Mouse (Mus musculus) MEL (cell line): ENCODE results near the gene Adra2c. TPM values are rescaled to one million over a fixed set of nuclear protein-coding genes. Genes with fewer than 3 reads are reported as not detected.

Experiments used
- DNase-seq: peaks from one replicate; pipeline ENCODE4 v3.0.0; 2011; ENCODE audit warnings: low read depth, low spot score
- H3K27ac ChIP-seq: 2 replicates; pipeline ENCODE4 v1.5.1; 2012; ENCODE audit warnings: low read depth, mild to moderate bottlenecking, control low read depth, low read length, moderate library complexity; ENCODE audit not compliant: control insufficient read depth
- H3K27me3 ChIP-seq, 2 experiments: fragments of 150-350 bp in 1 of 2; sonication (generic) in 1 of 2; 2 replicates each; pipeline ENCODE4 v1.6.1; 2012; ENCODE audit warnings: low read length in 2 of 2, mild to moderate bottlenecking in 2 of 2, improper control_type of control experiment in 1 of 2, moderate library complexity in 1 of 2; ENCODE audit not compliant: insufficient read depth in 2 of 2, control insufficient read depth in 1 of 2
- H3K36me3 ChIP-seq, 2 experiments: 2 replicates each; pipeline ENCODE4 v1.6.1; 2012 to 2014; ENCODE audit warnings: low read length in 2 of 2, improper control_type of control experiment in 1 of 2, inconsistent platforms in 1 of 2, mild to moderate bottlenecking in 1 of 2; ENCODE audit not compliant: insufficient read depth in 2 of 2, control insufficient read depth in 1 of 2
- H3K4me1 ChIP-seq, 2 experiments: fragments of 150-350 bp in 1 of 2; sonication (generic) in 1 of 2; 2 replicates each; pipeline ENCODE4 v1.6.1; 2012; ENCODE audit warnings: low read length in 2 of 2, improper control_type of control experiment in 1 of 2, mild to moderate bottlenecking in 1 of 2; ENCODE audit not compliant: insufficient read depth in 2 of 2, control insufficient read depth in 1 of 2
- H3K4me3 ChIP-seq, 2 experiments: fragments of 150-350 bp in 1 of 2; sonication (generic) in 1 of 2; 2 replicates each; pipeline ENCODE4 v1.5.1; 2012; ENCODE audit warnings: low read depth in 2 of 2, low read length in 2 of 2, mild to moderate bottlenecking in 2 of 2, moderate library complexity in 2 of 2, control low read depth in 1 of 2, improper control_type of control experiment in 1 of 2; ENCODE audit not compliant: control insufficient read depth in 1 of 2, insufficient read depth in 1 of 2
- H3K79me2 ChIP-seq: 2 replicates; pipeline ENCODE4 v1.6.1; 2012; ENCODE audit warnings: mild to moderate bottlenecking, low read length, moderate library complexity; ENCODE audit not compliant: control insufficient read depth, poor library complexity, insufficient read depth
- H3K9ac ChIP-seq: 2 replicates; pipeline ENCODE4 v1.6.1; 2012; ENCODE audit warnings: low read depth, mild to moderate bottlenecking, control low read depth, low read length, moderate library complexity; ENCODE audit not compliant: control insufficient read depth, poor library complexity, severe bottlenecking
- H3K9me3 ChIP-seq: fragments of 150-350 bp; sonication (generic); replicated peaks from 2 replicates; pipeline ENCODE4 v1.6.1; 2012; ENCODE audit warnings: mild to moderate bottlenecking, low read length, improper control_type of control experiment, moderate library complexity; ENCODE audit not compliant: insufficient read depth
- CHD1 ChIP-seq: IDR thresholded peaks from 2 replicates; pipeline ENCODE4 v1.6.1; 2012; ENCODE audit warnings: low read depth, mild to moderate bottlenecking, inconsistent platforms, low read length, improper control_type of control experiment
- CHD2 ChIP-seq: IDR thresholded peaks from 2 replicates; pipeline ENCODE4 v1.6.1; 2011; ENCODE audit warnings: low read length, improper control_type of control experiment
- CTCF ChIP-seq, 3 experiments: IDR thresholded peaks in 2 of 3; conservative IDR thresholded peaks in 1 of 3; 2 replicates each; pipeline ENCODE4 v1.5.1; 2011 to 2012; ENCODE audit warnings: low read length in 3 of 3, low read depth in 2 of 3, mild to moderate bottlenecking in 2 of 3, improper control_type of control experiment in 1 of 3, inconsistent platforms in 1 of 3, mixed read lengths in 1 of 3, moderate library complexity in 1 of 3; ENCODE audit not compliant: control insufficient read depth in 1 of 3, insufficient read depth in 1 of 3, poor library complexity in 1 of 3, severe bottlenecking in 1 of 3
- EP300 ChIP-seq, 2 experiments: IDR thresholded peaks; 2 replicates each; pipeline ENCODE4 v1.6.1; 2011; ENCODE audit warnings: improper control_type of control experiment in 2 of 2, low read length in 2 of 2, low read depth in 1 of 2, mild to moderate bottlenecking in 1 of 2
- MAFK ChIP-seq: IDR thresholded peaks from 2 replicates; pipeline ENCODE4 v1.6.1; 2011; ENCODE audit warnings: low read depth, mild to moderate bottlenecking, low read length, improper control_type of control experiment, borderline replicate concordance
- RCOR1 ChIP-seq: IDR thresholded peaks from 2 replicates; pipeline ENCODE4 v1.6.1; 2012; ENCODE audit warnings: low read depth, mild to moderate bottlenecking, inconsistent platforms, low read length, improper control_type of control experiment
- SIN3A ChIP-seq: IDR thresholded peaks from 2 replicates; pipeline ENCODE4 v1.6.1; 2012; ENCODE audit warnings: low read length, improper control_type of control experiment, inconsistent platforms
- SMC3 ChIP-seq: IDR thresholded peaks from 2 replicates; pipeline ENCODE4 v1.6.1; 2011; ENCODE audit warnings: low read depth, low read length, improper control_type of control experiment
- TBP ChIP-seq: IDR thresholded peaks from 2 replicates; pipeline ENCODE4 v1.8.0; 2011; ENCODE audit warnings: low read depth, low read length, improper control_type of control experiment
- TCF12 ChIP-seq: IDR thresholded peaks from 2 replicates; pipeline ENCODE4 v1.6.1; 2014; ENCODE audit warnings: low read depth, mild to moderate bottlenecking, inconsistent platforms, low read length, improper control_type of control experiment, moderate library complexity
- ZC3H11A ChIP-seq: IDR thresholded peaks from 2 replicates; pipeline ENCODE4 v1.6.1; 2012; ENCODE audit warnings: low read depth, mild to moderate bottlenecking, inconsistent platforms, low read length, improper control_type of control experiment
- ZKSCAN1 ChIP-seq: IDR thresholded peaks from 2 replicates; pipeline ENCODE4 v1.6.1; 2012; ENCODE audit warnings: low read depth, mild to moderate bottlenecking, inconsistent platforms, low read length, improper control_type of control experiment, moderate library complexity
- polyA plus RNA-seq, 2 experiments: library from polyadenylated mRNA; stranded (reverse) in 1 of 2; unstranded in 1 of 2; fragments of >175 nt in 1 of 2; fragments of >200 nt in 1 of 2; gene quantifications; 2 replicates each; pipeline versions ENCODE4 v1.2.1 to v1.2.4; 2012; ENCODE audit warnings: low replicate concordance in 2 of 2, low read depth in 1 of 2; ENCODE audit not compliant: insufficient read length in 2 of 2, insufficient read depth in 1 of 2, missing spikeins in 1 of 2
- total RNA-seq: library from RNA; depleted of rRNA; stranded (reverse); fragments of 300-350 nt; gene quantifications from 2 replicates; pipeline ENCODE4 v1.2.3, GENCODE M21; 2012; rRNA removed

The Adra2c gene
- total and polyA plus RNA-seq, 3 experiments = not detected

DNA sequence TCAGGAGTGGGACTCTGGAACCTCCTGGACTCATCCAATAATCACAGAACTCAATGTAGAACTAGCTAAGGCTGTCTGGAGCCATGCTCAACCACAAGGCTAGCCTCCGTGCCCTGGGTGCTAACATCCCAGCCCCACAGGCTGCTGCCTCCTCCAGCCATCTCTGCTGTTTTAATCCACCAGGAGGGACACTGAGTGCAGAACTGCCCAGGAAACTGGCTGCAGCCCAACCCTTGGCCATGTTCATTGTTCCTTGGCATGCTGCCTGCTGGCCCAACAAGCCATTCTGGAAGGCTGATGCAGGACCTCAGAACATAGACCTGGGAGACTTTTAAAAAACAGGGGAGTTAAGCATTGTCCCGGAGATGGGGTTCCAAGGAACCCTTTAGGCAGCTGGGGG, 42.5 kb downstream of the Adra2c start:
- no peaks in the 10 kb centered on the region for H3K4me1 ChIP-seq
- H3K27ac ChIP-seq = no peak overlapping the region
- no peaks in the 10 kb centered on the region for H3K79me2 ChIP-seq
- H3K36me3 ChIP-seq = no peaks in the 10 kb centered on the region
- TF ChIP-seq RCOR1 (no peak), ZKSCAN1 (no peak), TCF12 (no peak), CHD1 (no peak), CHD2 (no peak), SIN3A (no peak), TBP (no peak), CTCF (IDR thresholded peaks at IDR 0.05 in 2 of 3, conservative IDR thresholded peaks at IDR 0.05 in 1 of 3; ENCODE audit: control insufficient read depth in 1 of 3, insufficient read depth in 1 of 3, low read depth in 2 of 3, low read length in 3 of 3, poor library complexity in 1 of 3, severe bottlenecking in 1 of 3) (no peak), SMC3 (no peak), ZC3H11A (no peak)
- TF ChIP-seq, all 39 proteins: peak for 0
- H3K9me3 ChIP-seq = 0 out of 2 replicates have a peak, but pooled peaks cover 2% of the 10 kb centered on the region
- H3K27me3 ChIP-seq = no peaks in the 10 kb centered on the region
- no peak overlapping the region for H3K9ac ChIP-seq
- no peak overlapping the region for H3K4me3 ChIP-seq
- DNase-seq = no peak

DNA sequence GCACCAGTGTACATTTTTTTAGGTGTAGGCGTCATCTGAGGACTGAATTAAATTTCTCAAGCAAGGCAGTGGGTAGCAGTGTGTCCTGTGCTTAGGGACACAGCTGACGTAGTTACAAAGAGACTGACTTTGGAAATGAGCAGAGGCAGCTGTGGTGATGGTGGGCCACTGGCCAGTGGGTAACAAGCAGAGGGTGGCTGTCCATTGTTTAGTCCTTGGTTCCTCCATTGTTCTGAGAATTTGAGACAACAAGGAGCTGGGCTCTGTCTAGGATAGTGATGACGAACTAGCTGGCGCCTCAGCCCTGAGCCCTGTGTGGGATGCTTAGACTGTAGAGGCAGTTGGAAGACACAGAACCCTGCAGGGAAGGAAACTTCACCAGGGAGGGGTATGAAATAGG, 52.7 kb downstream of the Adra2c start:
- H3K27me3 ChIP-seq = no peaks in the 10 kb centered on the region

More for the DNA sequence above, 52.7 kb downstream of the Adra2c start:
- Histone ChIP-seq H3K4me1 (no peaks in the 10 kb centered on the region), H3K79me2 (no peaks in the 10 kb centered on the region), H3K4me3 (no peak overlapping the region), H3K9ac (no peak overlapping the region), H3K9me3 (no peaks in the 10 kb centered on the region), H3K27ac (no peak overlapping the region), H3K36me3 (no peaks in the 10 kb centered on the region)
- TF ChIP-seq MAFK = no peak
- TF ChIP-seq TCF12 = no peak
- no peak for TF ChIP-seq EP300 (IDR thresholded peaks at IDR 0.05; ENCODE audit: low read depth in 1 of 2, low read length in 2 of 2)
- no peak for TF ChIP-seq CTCF (IDR thresholded peaks at IDR 0.05 in 2 of 3, conservative IDR thresholded peaks at IDR 0.05 in 1 of 3; ENCODE audit: control insufficient read depth in 1 of 3, insufficient read depth in 1 of 3, low read depth in 2 of 3, low read length in 3 of 3, poor library complexity in 1 of 3, severe bottlenecking in 1 of 3)
- no peak for DNase-seq

Other genes starting within 250 kb of the Adra2c start
- gene Hgfac, start 236.8 kb upstream of the Adra2c start, total RNA-seq = 0.39 and 0.62 TPM in 2 replicates
- gene Hgfac, start 236.8 kb upstream of the Adra2c start, polyA plus RNA-seq = 1 to 10 TPM in 1 of 2 experiments, not detected in 1; 1.6 TPM
- 0.08 TPM in 1 of 2 replicates, not detected in the other for gene Dok7, start 221.6 kb upstream of the Adra2c start, total RNA-seq
- gene Dok7, start 221.6 kb upstream of the Adra2c start, polyA plus RNA-seq = under 1 TPM in 1 of 2 experiments, not detected in 1; 0.21 TPM
- 41.6 and 45.0 TPM in 2 replicates for gene Lrpap1, start 172.6 kb upstream of the Adra2c start, total RNA-seq
- 10 to 100 TPM in 1 of 2 experiments, not detected in 1; 74.7 TPM for gene Lrpap1, start 172.6 kb upstream of the Adra2c start, polyA plus RNA-seq
- not detected in 2 replicates for gene Hmx1, start 110.8 kb downstream of the Adra2c start, total RNA-seq
- not detected for gene Hmx1, start 110.8 kb downstream of the Adra2c start, polyA plus RNA-seq
- gene Cpz, start 247.4 kb downstream of the Adra2c start, total RNA-seq = not detected in 2 replicates
- gene Cpz, start 247.4 kb downstream of the Adra2c start, polyA plus RNA-seq = under 1 TPM in 1 of 2 experiments, not detected in 1; 0.10 TPM